Mouse (Mus musculus): ENCODE measurements around the gene Cacna1g. TPM values are rescaled to one million over a fixed set of nuclear protein-coding genes. Genes with fewer than 3 reads are reported as not detected.

Cacna1g gene
- total and polyA plus RNA-seq, 3 experiments: 1.7 to 3.7 (median 2.4) TPM

- dilution Hi-C loops (cut with MboI; ENCODE audit: extremely low pct_ligation_motif_present, extremely low pct_unique_long_range_greater_than_20kb, low sequenced_read_pairs) (no loop called here), in situ Hi-C loops (cut with MboI; ENCODE audit: low pct_ligation_motif_present, low pct_unique_long_range_greater_than_20kb, low sequenced_read_pairs) (no loop called here)
- Histone ChIP-seq H3K9ac (ENCODE audit: insufficient read depth, low read depth) (no peak overlapping the region), H3K4me3 (replicated peaks in 1 of 3; ENCODE audit: low read depth in 2 of 3, low read length in 2 of 3, poor library complexity in 1 of 3) (no peak overlapping the region), H3K79me2 (replicated peaks; ENCODE audit: control insufficient read depth, extremely low read depth, insufficient read depth, poor library complexity, severe bottlenecking) (no peaks in the 10 kb centered on the region), H3K4me1 (ENCODE audit: control insufficient read depth in 1 of 2, insufficient read depth in 2 of 2) (peaks cover 12 to 35% of the 10 kb centered on the region in 2 experiments), H3K27me3 (replicated peaks) (no peaks in the 10 kb centered on the region), H3K36me3 (replicated peaks in 1 of 2; ENCODE audit: control insufficient read depth in 1 of 2, insufficient read depth in 1 of 2, low read length in 1 of 2) (no peaks in the 10 kb centered on the region), H3K9me3 (replicated peaks; ENCODE audit: low read length) (peaks cover 4% of the 10 kb centered on the region), H3K4me2 (ENCODE audit: insufficient read depth, low read depth, poor library complexity, severe bottlenecking) (no peak overlapping the region), H3K27ac (ENCODE audit: insufficient read depth, low read depth) (no peak overlapping the region)
- peak; percentile 57 for TF ChIP-seq SIN3A (IDR thresholded peaks at IDR 0.05; ENCODE audit: low read length)
- no peak for TF ChIP-seq POLR2AphosphoS2 (IDR thresholded peaks at IDR 0.05; ENCODE audit: low read depth, low read length)
- TF ChIP-seq MAX (IDR thresholded peaks at IDR 0.05; ENCODE audit: low read length): peak; percentile 98
- peak; percentile 93 for TF ChIP-seq MYC (IDR thresholded peaks at IDR 0.05; ENCODE audit: low read depth, low read length)
- peak; percentile 5; the same call in 1 of the 2 replicates for TF ChIP-seq IRF4 (IDR thresholded peaks at IDR 0.05; ENCODE audit: low read depth, low read length)
- TF ChIP-seq MXI1 (IDR thresholded peaks at IDR 0.05; ENCODE audit: low read depth, low read length): peak; percentile 84
- TF ChIP-seq TCF12 (IDR thresholded peaks at IDR 0.05; ENCODE audit: low read depth, low read length): no peak
- TF ChIP-seq EP300 (IDR thresholded peaks at IDR 0.05; ENCODE audit: low read length): 0 out of 2 replicates have a peak, but pooled peaks have one; percentile 39
- TF ChIP-seq JUND (conservative IDR thresholded peaks at IDR 0.05; ENCODE audit: low read depth, low read length): no peak
- TF ChIP-seq NELFE (IDR thresholded peaks at IDR 0.05; ENCODE audit: low read depth, low read length): 0 out of 2 replicates have a peak, but pooled peaks have one; percentile 42
- peak; percentile 78 for TF ChIP-seq ELF1 (IDR thresholded peaks at IDR 0.05; ENCODE audit: low read depth, low read length)
- TF ChIP-seq USF2 (conservative IDR thresholded peaks at IDR 0.05; ENCODE audit: low read depth, low read length): peak; percentile 43; the same call in 1 of the 2 replicates
- TF ChIP-seq MAZ (IDR thresholded peaks at IDR 0.05; ENCODE audit: low read depth, low read length): peak; percentile 41; the same call in 1 of the 2 replicates
- no peak for TF ChIP-seq PAX5 (IDR thresholded peaks at IDR 0.05; ENCODE audit: low read length)
- TF ChIP-seq MEF2A (IDR thresholded peaks at IDR 0.05; ENCODE audit: borderline replicate concordance, low read depth, low read length): 0 out of 2 replicates have a peak, but pooled peaks have one; percentile 22
- peak; percentile 58; the same call in 1 of the 2 replicates for TF ChIP-seq MAFK (IDR thresholded peaks at IDR 0.05; ENCODE audit: insufficient replicate concordance, low read length)
- TF ChIP-seq USF1 (IDR thresholded peaks at IDR 0.05; ENCODE audit: low read depth, low read length): peak; percentile 60
- TF ChIP-seq ETS1 (conservative IDR thresholded peaks at IDR 0.05; ENCODE audit: low read depth, low read length): no peak
- peak; percentile 66 for DNase-seq (ENCODE audit: extremely low read depth)
Observed at GRCm38 (mm10) chr11:94370809-94371208, 103.2 kb downstream of the Cacna1g start.

- in situ Hi-C loops (cut with MboI; ENCODE audit: low pct_ligation_motif_present, low pct_unique_long_range_greater_than_20kb, low sequenced_read_pairs) (no loop called here), dilution Hi-C loops (cut with MboI; ENCODE audit: extremely low pct_ligation_motif_present, extremely low pct_unique_long_range_greater_than_20kb, low sequenced_read_pairs) (no loop called here)
- Histone ChIP-seq H3K4me3 (replicated peaks in 1 of 3; ENCODE audit: low read depth in 2 of 3, low read length in 2 of 3, poor library complexity in 1 of 3) (no peak overlapping the region), H3K27me3 (replicated peaks) (no peaks in the 10 kb centered on the region), H3K4me2 (ENCODE audit: insufficient read depth, low read depth, poor library complexity, severe bottlenecking) (no peak overlapping the region), H3K9me3 (replicated peaks; ENCODE audit: low read length) (peaks cover 4% of the 10 kb centered on the region), H3K4me1 (ENCODE audit: control insufficient read depth in 1 of 2, insufficient read depth in 2 of 2) (peaks cover 12 to 35% of the 10 kb centered on the region in 2 experiments), H3K9ac (ENCODE audit: insufficient read depth, low read depth) (no peak overlapping the region), H3K27ac (ENCODE audit: insufficient read depth, low read depth) (no peak overlapping the region), H3K36me3 (replicated peaks in 1 of 2; ENCODE audit: control insufficient read depth in 1 of 2, insufficient read depth in 1 of 2, low read length in 1 of 2) (no peaks in the 10 kb centered on the region), H3K79me2 (replicated peaks; ENCODE audit: control insufficient read depth, extremely low read depth, insufficient read depth, poor library complexity, severe bottlenecking) (no peaks in the 10 kb centered on the region)
- TF ChIP-seq SIN3A (IDR thresholded peaks at IDR 0.05; ENCODE audit: low read length): no peak
- TF ChIP-seq ELF1 (IDR thresholded peaks at IDR 0.05; ENCODE audit: low read depth, low read length): no peak
- no peak for TF ChIP-seq USF2 (conservative IDR thresholded peaks at IDR 0.05; ENCODE audit: low read depth, low read length)
- TF ChIP-seq E2F4 (IDR thresholded peaks at IDR 0.05; ENCODE audit: insufficient replicate concordance, low read depth, low read length): no peak
- no peak for TF ChIP-seq MAX (IDR thresholded peaks at IDR 0.05; ENCODE audit: low read length)
- no peak for TF ChIP-seq CHD1 (IDR thresholded peaks at IDR 0.05; ENCODE audit: low read depth, low read length)
- DNase-seq (ENCODE audit: extremely low read depth): no peak
Observed at GRCm38 (mm10) chr11:94369981-94370380, 104.0 kb downstream of the Cacna1g start.
